Mouse (Mus musculus) intestine, postnatal 0 days (tissue): ENCODE data around the gene Tas2r119. TPM values are rescaled to one million over a fixed set of nuclear protein-coding genes. Genes with fewer than 3 reads are reported as not detected.

Experiments used
- ATAC-seq: fragments of 200-750 bp; cut with Nextera tagmentation; 2 replicates; pipeline ENCODE4 v1.8.0; 2017; ENCODE audit warnings: mild to moderate bottlenecking, moderate TSS enrichment, moderate library complexity
- H3K27ac ChIP-seq: fragments of 300-500 bp; sonication (generic); 2 replicates; pipeline ENCODE4 v1.5.1; 2014; ENCODE audit warnings: mild to moderate bottlenecking, low read depth, low read length, moderate library complexity
- H3K27me3 ChIP-seq: fragments of 300-500 bp; sonication (generic); replicated peaks from 2 replicates; pipeline ENCODE4 v1.6.1; 2014; ENCODE audit warnings: low read length, mixed read lengths; ENCODE audit not compliant: control insufficient read depth, insufficient read depth
- H3K36me3 ChIP-seq: fragments of 300-500 bp; sonication (generic); 2 replicates; pipeline ENCODE4 v1.6.1; 2014; ENCODE audit warnings: mild to moderate bottlenecking, moderate library complexity; ENCODE audit not compliant: control insufficient read depth, insufficient read depth
- H3K4me1 ChIP-seq: fragments of 300-500 bp; sonication (generic); replicated peaks from 2 replicates; pipeline ENCODE4 v1.6.1; 2014; ENCODE audit warnings: antibody characterized with exemption, low read length, mixed read lengths; ENCODE audit not compliant: control insufficient read depth, insufficient read depth
- H3K4me2 ChIP-seq: fragments of 300-500 bp; sonication (generic); replicated peaks from 2 replicates; pipeline ENCODE4 v1.6.1; 2014; ENCODE audit warnings: low read depth, mild to moderate bottlenecking, moderate library complexity
- H3K4me3 ChIP-seq: fragments of 300-500 bp; sonication (generic); 2 replicates; pipeline ENCODE4 v1.5.1; 2014; ENCODE audit warnings: low read depth, low read length
- H3K9ac ChIP-seq: fragments of 300-500 bp; sonication (generic); 2 replicates; pipeline ENCODE4 v1.6.1; 2014; ENCODE audit warnings: mild to moderate bottlenecking, low read depth, low read length
- H3K9me3 ChIP-seq: fragments of 300-500 bp; sonication (generic); 2 replicates; pipeline ENCODE4 v1.6.1; 2016; ENCODE audit warnings: mixed run types; ENCODE audit not compliant: control insufficient read depth
- CTCF ChIP-seq: sonication (generic); IDR thresholded peaks from 2 replicates; pipeline ENCODE4 v1.5.1; 2016; ENCODE audit warnings: low read depth, mild to moderate bottlenecking, control low read depth, antibody characterized with exemption, moderate library complexity
- WGBS: fragments of 180-500 bp; shearing (Covaris S2); extraction: QIAGEN DNeasy Blood & Tissue Kit; methylation state at CpG from one replicate; pipeline ENCODE4 v1.1.7; 2014; 5-methylcytosine and 5-hydroxymethylcytosine counted together
- polyA plus RNA-seq: library from polyadenylated mRNA; unstranded; fragments of >200 nt; fragmentation: Nextera tagmentation; extraction: Ambion mirVana; gene quantifications from 2 replicates; pipeline ENCODE4 v1.2.1, GENCODE M21; 2015

Tas2r119 gene
- polyA plus RNA-seq: not detected in 2 replicates

- Histone ChIP-seq H3K9me3 (no peaks in the 10 kb centered on the region), H3K27ac (no peak within 1 kb of the TSS), H3K4me2 (no peak within 1 kb of the TSS), H3K4me3 (no peak within 1 kb of the TSS), H3K9ac (no peak within 1 kb of the TSS), H3K4me1 (no peaks in the 10 kb centered on the region), H3K36me3 (no peaks in the 10 kb centered on the region), H3K27me3 (no peaks in the 10 kb centered on the region)
- TF ChIP-seq CTCF: no peak
- WGBS: 89% methylated on average over 4 of the region's 4 CpGs
- ATAC-seq: no peak
These were observed at the start of gene Tas2r119 for GRCm38 (mm10) chr15:32176989-32177388. TSS of gene Tas2r119 (plus strand) at chr15:32177289.

- H3K9me3 ChIP-seq: no peaks in the 10 kb centered on the region
- no peaks in the 10 kb centered on the region for H3K27me3 ChIP-seq
- no peak overlapping the region for H3K4me3 ChIP-seq
- ATAC-seq: no peak
- H3K4me1 ChIP-seq: no peaks in the 10 kb centered on the region
- no peak overlapping the region for H3K27ac ChIP-seq
- H3K36me3 ChIP-seq: no peaks in the 10 kb centered on the region
- no peak overlapping the region for H3K4me2 ChIP-seq
- TF ChIP-seq CTCF: no peak
- WGBS: 71% methylated on average over 7 of the region's 7 CpGs
- no peak overlapping the region for H3K9ac ChIP-seq
These were observed 44.8 kb upstream of the Tas2r119 start for GRCm38 (mm10) chr15:32132315-32132714.

DNA sequence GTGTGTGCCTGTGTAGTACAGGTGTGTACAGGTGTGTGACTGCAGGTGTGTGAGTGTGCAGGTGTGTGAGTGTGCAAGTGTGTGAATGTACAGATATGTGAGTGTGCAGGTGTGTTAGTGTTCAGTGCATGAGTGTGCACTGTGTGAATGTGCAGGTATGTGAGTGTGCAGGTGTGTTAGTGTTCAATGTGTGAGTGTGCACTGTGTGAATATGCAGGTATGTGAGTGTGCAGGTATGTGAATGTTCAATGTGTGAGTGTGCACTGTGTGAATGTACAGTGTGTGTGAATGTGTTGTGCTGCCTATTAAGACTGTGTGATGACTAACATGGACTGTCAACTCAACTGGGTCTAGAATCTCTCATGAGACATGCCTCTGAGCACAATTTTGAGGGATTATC, 35.4 kb upstream of the Tas2r119 start:
- Histone ChIP-seq H3K9ac (no peak overlapping the region), H3K4me1 (no peaks in the 10 kb centered on the region), H3K9me3 (no peaks in the 10 kb centered on the region), H3K27ac (no peak overlapping the region), H3K36me3 (no peaks in the 10 kb centered on the region), H3K4me2 (no peak overlapping the region), H3K27me3 (no peaks in the 10 kb centered on the region), H3K4me3 (no peak overlapping the region)
- no peak for TF ChIP-seq CTCF
- ATAC-seq: no peak

DNA sequence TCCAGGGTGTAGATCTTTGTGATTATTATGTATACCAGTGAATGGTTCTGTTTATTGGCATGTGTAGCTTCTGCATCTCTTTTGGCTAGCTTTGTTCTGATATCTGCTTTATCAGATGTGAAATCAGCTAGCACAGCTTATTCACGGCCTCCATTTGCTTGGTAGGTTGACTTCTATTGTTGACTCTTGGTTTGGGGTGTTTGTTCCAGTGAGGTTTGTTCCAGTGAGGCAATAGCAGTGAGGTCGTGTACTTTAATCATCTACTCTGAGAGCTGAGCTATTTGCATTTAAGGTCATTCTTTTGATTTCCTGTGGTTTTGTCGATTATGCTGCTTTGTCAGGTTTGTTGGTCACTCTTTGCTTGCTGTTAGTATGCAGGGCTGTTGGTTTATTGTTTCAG, 32.8 kb upstream of the Tas2r119 start:
- no peak for TF ChIP-seq CTCF
- H3K9ac ChIP-seq: no peak overlapping the region
- no peak for ATAC-seq
- no peak overlapping the region for H3K4me3 ChIP-seq
- H3K4me1 ChIP-seq: no peaks in the 10 kb centered on the region
- H3K27ac ChIP-seq: no peak overlapping the region
- H3K27me3 ChIP-seq: no peaks in the 10 kb centered on the region
- H3K9me3 ChIP-seq: no peaks in the 10 kb centered on the region
- no peak overlapping the region for H3K4me2 ChIP-seq
- WGBS: 44% methylated on average over 3 of the region's 3 CpGs
- H3K36me3 ChIP-seq: no peaks in the 10 kb centered on the region

DNA sequence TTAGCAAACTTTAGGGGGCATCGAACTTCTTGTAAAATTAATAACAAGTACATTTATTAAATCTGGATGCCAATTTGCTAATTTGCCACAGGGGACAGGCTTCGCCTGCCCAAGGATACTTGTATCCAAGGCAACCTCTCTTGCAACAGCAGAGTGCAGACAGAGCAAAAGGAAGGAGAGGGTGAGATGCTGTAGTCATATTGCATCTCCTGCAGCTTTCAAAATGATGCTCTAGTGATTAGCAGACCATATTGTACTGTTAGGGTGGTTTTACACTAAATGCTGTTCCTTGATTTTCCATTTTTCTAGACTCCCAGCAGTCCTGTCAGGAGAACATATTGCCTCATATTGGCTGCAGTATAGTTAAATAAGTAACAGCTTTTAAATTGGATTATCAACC, 23.7 kb upstream of the Tas2r119 start:
- H3K9ac ChIP-seq: no peak overlapping the region
- 88% methylated on average over 2 of the region's 2 CpGs for WGBS
- TF ChIP-seq CTCF: no peak
- H3K4me3 ChIP-seq: no peak overlapping the region
- H3K9me3 ChIP-seq: no peaks in the 10 kb centered on the region
- H3K4me1 ChIP-seq: no peaks in the 10 kb centered on the region
- H3K4me2 ChIP-seq: no peak overlapping the region
- H3K27ac ChIP-seq: no peak overlapping the region
- no peaks in the 10 kb centered on the region for H3K36me3 ChIP-seq
- H3K27me3 ChIP-seq: no peaks in the 10 kb centered on the region
- ATAC-seq: no peak

GRCm38 (mm10) chr15:32153857-32154449, 23.1 kb upstream of the Tas2r119 start:
- H3K9me3 ChIP-seq: no peaks in the 10 kb centered on the region
- no peak overlapping the region for H3K4me3 ChIP-seq
- no peaks in the 10 kb centered on the region for H3K36me3 ChIP-seq
- H3K9ac ChIP-seq: no peak overlapping the region
- no peak overlapping the region for H3K4me2 ChIP-seq
- ATAC-seq: no peak
- H3K27ac ChIP-seq: no peak overlapping the region
- TF ChIP-seq CTCF: no peak
- H3K4me1 ChIP-seq: no peaks in the 10 kb centered on the region
- 59% methylated on average over 11 of the region's 11 CpGs for WGBS
- H3K27me3 ChIP-seq: no peaks in the 10 kb centered on the region

DNA sequence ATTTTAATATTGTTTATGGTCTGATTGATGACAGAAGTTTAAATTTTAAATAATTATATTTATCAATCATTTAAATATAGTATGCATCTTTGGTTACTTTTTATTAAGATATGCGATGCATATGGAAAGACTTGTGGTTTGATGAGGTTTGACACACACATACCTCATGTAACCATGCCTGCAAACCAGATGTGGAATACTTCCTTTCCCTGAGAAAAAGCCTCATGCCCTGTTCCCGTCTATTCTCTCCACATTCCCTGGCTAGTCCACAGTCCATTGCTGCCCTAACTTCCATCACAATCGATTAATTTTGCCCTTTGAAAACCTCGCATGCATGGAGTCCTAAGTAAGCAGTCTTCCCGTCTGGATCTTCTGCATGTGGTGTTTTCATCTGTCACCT, 21.0 kb upstream of the Tas2r119 start:
- Histone ChIP-seq H3K9me3 (no peaks in the 10 kb centered on the region), H3K4me1 (no peaks in the 10 kb centered on the region), H3K4me2 (no peak overlapping the region), H3K27ac (no peak overlapping the region), H3K36me3 (no peaks in the 10 kb centered on the region), H3K9ac (no peak overlapping the region), H3K27me3 (no peaks in the 10 kb centered on the region), H3K4me3 (no peak overlapping the region)
- ATAC-seq: no peak
- WGBS: 77% methylated on average over 5 of the region's 5 CpGs
- TF ChIP-seq CTCF: no peak
